Mouse (Mus musculus) splenic B cell, adult 2 months (primary cell): ENCODE data around the gene Prrg2.

Source experiments
- DNase-seq: peaks from one replicate; pipeline ENCODE4 v3.0.0-alpha.2; 2011; ENCODE audit warnings: low read depth, low spot score
- H3K27me3 ChIP-seq: 2 replicates; pipeline ENCODE4 v1.6.1; 2012; ENCODE audit warnings: mild to moderate bottlenecking, low read length, moderate library complexity, mixed read lengths; ENCODE audit not compliant: control insufficient read depth, poor library complexity, insufficient read depth, severe bottlenecking
- H3K36me3 ChIP-seq: 2 replicates; pipeline ENCODE4 v1.6.1; 2012; ENCODE audit warnings: mild to moderate bottlenecking, low read length, moderate library complexity, mixed read lengths; ENCODE audit not compliant: control insufficient read depth, poor library complexity, insufficient read depth, severe bottlenecking

Prrg2 gene

GRCm38 (mm10) chr7:45005321-45005992 lies 57.0 kb downstream of the Prrg2 start:
- Histone ChIP-seq H3K36me3 (peaks cover 19% of the 10 kb centered on the region), H3K27me3 (no peaks in the 10 kb centered on the region)
- no peak for DNase-seq

GRCm38 (mm10) chr7:45004546-45004945 lies 57.9 kb downstream of the Prrg2 start:
- DNase-seq: no peak
- H3K27me3 ChIP-seq: no peaks in the 10 kb centered on the region
- H3K36me3 ChIP-seq: peaks cover 24% of the 10 kb centered on the region
